Mouse (Mus musculus) erythroblast, embryonic 14.5 days (primary cell): ENCODE results near the gene 4931409K22Rik.

Experiments
- GATA1 ChIP-seq: IDR thresholded peaks from 2 replicates; pipeline ENCODE4 v1.6.1; 2012; ENCODE audit warnings: low read length, inconsistent platforms, mixed read lengths
- TAL1 ChIP-seq: IDR thresholded peaks from 3 replicates; pipeline ENCODE4 v1.6.1; 2012; ENCODE audit warnings: low read length, inconsistent platforms, mixed read lengths

DNA sequence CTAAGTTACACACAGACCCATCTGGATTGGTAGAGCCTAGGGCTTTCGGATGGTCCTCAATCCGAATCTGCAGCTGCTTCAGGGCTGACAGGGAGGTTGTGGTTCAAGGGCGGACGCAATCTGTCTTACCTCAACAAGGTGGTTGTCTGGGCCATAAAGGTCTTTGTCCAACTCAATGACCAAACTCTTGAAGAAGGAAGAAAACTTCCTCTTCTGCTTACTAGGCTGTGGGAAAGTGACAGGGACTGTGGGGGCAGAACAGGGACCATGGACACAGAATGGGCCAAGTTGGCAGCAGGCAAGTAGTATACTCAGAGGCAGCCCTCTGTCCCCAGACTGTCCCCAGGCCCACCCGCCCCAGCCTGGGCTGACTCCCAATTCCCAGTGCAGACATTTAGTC, 38.7 kb upstream of the 4931409K22Rik start:
- TF ChIP-seq GATA1 (no peak), TAL1 (no peak)
